Mouse (Mus musculus) cerebellum, adult 11 months (tissue): ENCODE measurements at regions not wholly inside any gene's neighbourhood (a gene's known extent, or its start where the extent isn't known, plus 50 kb on each side); places are given as distances from the start of the nearest gene placed in this dataset.

Experiments used
- DNase-seq: peaks from one replicate; pipeline ENCODE4 v3.0.0; 2022

DNA sequence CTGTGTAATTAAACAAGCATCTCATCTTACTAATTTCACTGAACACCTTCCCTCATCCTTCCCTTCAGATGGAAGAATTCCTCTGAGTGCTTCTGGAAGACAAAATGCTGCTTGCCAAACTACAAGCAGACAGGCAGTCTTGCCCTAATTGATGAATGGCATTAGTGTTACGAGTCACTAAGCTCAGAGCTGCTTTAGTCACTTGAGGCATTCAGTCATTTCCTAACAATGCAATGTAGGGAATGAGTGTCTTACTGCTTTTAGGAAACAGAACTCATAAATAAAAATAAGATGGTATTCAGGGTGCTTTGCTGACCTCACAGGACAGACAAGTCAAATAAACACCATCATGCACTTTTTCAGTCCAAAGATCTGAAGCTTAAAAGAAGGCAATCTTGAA lies 285.1 kb upstream of the Paip1 start:
- DNase-seq, result no peak

DNA sequence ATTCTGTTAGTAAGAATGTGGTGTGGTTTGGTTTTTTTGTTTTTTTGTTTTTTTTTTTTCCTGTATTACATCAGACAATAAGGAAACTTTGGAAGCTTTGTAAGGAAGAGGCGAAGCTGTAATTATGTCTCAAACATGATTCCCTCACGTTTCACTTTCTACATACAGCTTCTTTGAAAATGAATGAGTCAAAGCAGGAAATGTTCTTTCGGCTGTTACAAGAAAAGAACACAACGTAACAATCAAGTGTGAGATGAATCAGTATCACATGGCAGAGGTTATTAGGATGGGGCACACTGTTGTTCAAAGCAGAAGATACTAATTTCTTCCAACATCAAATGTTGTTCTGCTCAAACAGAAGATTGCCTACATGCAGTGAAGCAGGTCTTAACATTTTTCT lies 282.7 kb upstream of the Paip1 start:
- no peak for DNase-seq

DNA sequence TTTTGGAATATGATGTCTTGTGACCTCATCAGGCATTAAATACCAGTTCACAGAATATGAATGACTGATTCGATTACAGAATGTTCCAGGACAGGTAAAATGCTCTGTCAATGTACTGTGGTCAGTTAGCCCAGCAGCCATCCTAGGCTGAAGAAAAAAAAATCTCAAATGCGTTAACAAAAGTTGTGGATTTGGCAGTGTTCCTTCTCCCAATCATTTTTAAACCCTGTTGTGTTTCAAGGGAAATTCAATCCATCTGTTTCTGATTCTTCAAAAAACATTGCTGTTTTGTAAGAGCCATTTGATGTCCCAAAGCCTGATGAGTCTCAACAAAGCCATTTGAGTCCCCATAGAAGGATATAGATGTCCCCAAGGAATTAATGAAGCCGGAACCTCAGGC lies 280.7 kb upstream of the Paip1 start:
- DNase-seq, result no peak

- DNase-seq, result no peak
Measured at GRCm38 (mm10) chr13:119149141-119149540, 279.3 kb upstream of the Paip1 start.

- no peak for DNase-seq
Measured at GRCm38 (mm10) chr13:119150847-119151548, 277.4 kb upstream of the Paip1 start.

DNA sequence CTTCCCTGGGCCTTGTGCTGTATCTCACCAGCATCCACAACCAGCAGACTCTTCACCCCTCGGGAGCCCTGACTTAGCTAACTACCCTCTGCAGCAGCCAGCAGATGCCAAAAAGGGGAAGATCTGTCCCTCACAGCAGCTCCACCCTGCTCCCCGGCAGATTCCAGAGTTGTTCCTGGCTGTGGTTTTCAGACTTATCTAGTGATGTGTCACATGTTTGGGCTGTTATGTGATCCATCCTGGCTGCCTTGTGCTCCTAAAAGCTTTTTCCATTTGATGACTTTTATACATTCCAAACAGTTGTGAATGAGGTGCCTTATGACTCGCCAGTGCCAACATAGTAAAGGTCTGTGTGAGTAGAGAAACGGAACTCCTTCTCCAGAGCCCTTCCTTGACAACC lies 250.6 kb upstream of the Paip1 start:
- no peak for DNase-seq

- DNase-seq, result no peak
Measured at GRCm38 (mm10) chr13:119178212-119178611, 250.2 kb upstream of the Paip1 start.

GRCm38 (mm10) chr13:119179157-119179920 lies 249.1 kb upstream of the Paip1 start:
- no peak for DNase-seq

- no peak for DNase-seq
Measured at GRCm38 (mm10) chr13:119184322-119184877, 244.0 kb upstream of the Paip1 start.

DNA sequence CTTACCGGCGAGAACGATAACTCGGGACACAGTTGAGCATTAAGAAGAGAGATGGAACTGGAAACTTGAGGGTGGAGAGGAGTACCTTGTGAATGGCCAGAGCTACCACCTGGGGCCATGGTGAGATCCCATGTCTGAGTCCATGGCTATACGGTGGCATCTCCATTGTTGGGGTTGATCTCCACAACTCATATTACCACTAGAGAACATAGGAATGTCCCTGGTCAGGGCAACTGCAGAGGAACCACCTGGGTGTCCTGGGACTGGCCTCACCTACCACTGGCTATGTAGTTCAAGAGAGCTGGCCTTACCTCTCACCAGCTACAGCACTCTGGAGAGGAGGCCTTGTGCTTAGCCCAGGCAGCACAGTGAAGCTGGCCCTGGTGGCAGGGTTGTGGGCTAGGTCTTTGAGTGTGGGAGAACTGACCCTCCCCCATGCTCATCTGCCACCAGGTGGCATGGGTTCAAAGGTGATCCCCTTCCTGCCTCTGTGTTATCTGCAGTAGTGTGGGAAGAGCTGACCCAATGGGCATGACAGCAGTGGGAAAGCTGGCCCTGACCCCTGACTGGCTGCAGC lies 242.7 kb upstream of the Paip1 start:
- no peak for DNase-seq

GRCm38 (mm10) chr13:119231556-119231955 lies 196.8 kb upstream of the Paip1 start:
- no peak for DNase-seq

DNA sequence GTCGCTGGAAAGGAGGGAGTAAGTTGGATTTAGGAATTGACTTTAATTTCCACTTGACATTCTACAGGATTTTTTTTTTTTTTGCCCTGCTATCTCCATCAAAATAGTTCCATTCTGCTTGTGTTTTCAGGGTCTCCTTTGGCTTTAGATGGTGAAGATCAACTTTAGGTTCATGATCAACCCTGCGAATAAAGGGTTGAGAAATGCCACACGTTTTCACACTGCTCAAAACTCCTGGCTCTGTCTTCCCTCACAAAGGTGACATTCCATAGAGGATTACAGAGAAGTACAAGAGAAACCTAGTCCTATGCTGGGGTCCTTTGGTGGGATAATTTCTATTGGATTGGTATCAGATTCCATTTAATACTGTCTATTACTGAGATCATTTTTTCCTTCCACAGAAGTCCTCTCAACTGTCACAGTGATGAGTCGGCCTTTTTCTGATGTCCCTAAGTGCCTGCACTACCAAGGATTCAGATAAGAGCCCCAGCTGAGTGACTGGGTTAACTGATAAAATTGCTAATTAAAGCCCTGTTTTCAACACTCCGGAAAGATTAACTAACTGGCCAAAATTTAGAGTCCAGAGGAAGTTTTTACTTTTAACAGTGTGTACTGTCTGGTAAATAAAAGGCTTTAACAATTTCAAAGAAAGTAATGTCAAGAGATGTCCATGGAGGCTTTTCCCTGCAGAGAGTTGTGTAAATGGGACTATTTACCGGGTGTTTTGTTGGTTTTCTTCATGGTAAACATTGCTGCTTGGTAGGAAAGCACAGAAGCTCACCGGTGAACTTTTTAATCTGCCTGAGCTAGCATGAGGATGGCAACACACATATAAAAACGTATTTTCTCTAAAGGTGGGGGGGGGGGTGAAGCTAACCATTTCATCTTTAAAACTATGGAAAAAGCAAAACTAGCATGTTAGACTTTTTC lies 196.0 kb upstream of the Paip1 start:
- DNase-seq, result no peak

- DNase-seq, result no peak
Measured at GRCm38 (mm10) chr13:119233030-119233385, 195.4 kb upstream of the Paip1 start.

GRCm38 (mm10) chr13:119233869-119234268 lies 194.5 kb upstream of the Paip1 start:
- DNase-seq, result no peak

GRCm38 (mm10) chr13:119242358-119242757 lies 186.0 kb upstream of the Paip1 start:
- DNase-seq, result no peak

DNA sequence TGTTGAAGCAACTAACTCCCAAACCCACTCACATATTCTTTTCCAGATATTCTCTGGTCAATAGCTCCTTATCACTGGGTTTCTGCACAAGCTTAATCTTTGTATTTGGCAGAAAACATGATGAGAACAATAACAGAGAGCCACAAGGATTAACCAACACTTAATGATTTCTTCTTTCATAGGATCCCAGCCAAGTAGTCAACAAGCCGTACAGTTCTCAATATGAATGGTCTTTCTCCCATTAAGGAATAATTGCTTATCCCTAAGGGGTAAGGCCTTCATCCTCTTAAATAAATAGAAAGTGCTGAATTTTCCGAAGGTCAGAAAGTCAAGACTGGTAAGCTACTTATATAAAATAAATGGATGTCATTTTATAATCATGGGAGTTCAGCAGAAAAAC lies 181.3 kb upstream of the Paip1 start:
- DNase-seq, result no peak

DNA sequence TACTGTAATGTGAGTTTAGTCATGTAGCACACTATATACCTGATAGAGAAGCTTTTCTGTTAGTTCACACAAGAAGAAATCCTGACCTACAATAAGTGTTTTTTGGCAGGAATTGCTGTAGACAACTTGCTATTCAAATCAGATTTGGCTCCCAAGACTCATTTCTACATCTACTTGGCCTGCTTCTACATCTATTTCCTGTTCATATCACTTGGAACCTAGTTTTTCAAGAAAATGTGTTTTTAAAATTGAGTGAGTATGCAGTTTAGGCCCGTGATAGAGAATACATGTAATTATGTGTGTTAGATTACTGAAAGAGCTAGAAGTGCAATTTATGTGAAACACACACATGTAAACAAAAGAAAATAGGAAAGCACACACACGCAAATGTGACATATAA lies 176.4 kb upstream of the Paip1 start:
- no peak for DNase-seq

- DNase-seq, result no peak
Measured at GRCm38 (mm10) chr13:119256350-119256749, 172.1 kb upstream of the Paip1 start.

DNA sequence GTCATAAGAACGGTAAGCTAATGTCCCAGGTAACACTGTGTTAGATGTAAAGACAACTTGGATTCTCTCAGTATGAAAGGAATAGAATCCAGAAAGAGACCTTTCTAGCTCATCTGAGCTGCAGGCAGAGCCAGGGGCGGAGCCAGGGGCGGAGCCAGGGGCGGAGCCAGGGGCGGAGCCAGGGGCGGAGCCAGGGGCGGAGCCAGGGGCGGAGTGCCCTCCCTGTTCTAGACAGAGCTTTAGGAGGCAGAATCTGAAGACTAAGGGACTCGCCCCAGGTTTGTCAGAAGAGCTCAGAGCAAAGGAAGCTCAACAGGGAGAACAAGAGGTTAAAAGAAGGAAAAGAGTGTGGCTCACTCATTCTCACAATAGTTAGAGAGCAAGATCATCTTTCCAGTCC lies 169.9 kb upstream of the Paip1 start:
- DNase-seq, result no peak

DNA sequence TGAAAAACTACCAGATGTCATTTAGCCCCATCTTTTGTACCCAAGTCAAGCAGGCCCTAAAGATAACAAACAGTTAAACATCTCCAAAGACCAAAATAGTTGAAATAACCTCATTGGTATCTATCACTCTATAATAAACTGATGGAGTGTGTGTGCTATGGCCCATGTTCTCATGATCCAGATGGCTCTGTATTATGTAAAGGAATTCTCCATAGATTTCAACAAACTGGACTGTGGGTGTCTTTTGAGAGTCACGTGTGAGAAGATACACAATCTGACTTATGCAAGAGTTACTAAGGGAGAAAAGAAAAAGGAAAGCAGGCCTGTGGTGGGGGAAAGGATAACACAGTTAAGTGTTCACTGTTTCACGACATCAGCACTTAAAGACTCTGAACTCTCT lies 164.8 kb upstream of the Paip1 start:
- DNase-seq, result no peak

DNA sequence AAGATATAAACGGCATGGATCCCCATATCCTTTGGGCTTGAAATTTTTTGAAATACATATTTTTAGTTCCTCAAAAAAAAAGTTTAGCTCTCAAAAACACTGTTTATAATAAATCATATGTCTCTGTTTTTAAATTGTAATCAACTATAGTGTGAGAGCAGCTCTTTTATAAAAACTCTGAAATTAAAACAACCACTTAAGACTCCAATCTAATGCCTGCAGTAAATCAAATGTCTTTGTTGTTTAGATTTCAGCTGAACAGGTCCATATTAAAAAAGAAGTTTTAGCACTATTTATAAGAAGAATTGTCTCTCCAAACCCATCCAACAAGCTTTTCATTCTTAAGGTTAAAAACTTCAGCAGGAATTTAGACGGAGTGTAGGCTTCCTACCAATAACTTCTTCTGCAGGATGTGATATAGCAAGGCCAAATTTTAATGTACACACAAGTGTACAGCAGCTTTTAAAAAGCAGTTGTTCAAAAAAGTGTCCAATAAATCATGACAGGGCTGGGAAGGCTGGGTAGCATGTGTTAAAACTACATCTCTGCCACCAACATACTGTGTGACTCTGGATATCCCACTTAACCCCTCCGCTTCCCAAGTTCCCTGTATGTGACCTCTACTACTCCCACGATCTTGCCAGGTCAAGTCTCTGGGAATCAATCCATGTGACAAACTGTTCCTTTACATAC lies 160.6 kb upstream of the Paip1 start:
- no peak for DNase-seq

DNA sequence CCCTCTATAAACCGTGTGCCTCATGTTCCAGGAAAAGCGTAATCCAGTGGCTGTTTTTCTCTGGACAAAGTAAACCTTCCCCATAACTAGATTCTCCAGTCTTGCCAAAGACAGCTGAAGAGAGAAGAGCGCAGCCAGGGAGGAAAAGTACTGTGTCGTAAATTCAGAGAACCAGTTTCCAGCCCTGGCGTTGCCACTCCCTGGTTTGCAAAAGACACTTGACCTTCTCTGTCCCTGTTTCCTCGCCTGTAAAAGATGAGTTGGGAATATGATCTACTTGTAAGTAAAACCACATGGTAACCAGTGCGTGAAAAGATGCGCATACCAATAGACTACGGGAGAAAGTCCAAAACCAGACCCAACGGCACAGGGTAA lies 160.1 kb upstream of the Paip1 start:
- no peak for DNase-seq
